Mouse (Mus musculus) forebrain, embryonic 16.5 days (tissue): ENCODE measurements at regions not wholly inside any gene's neighbourhood (a gene's known extent, or its start where the extent isn't known, plus 50 kb on each side); places are given as distances from the start of the nearest gene placed in this dataset.
"Not testable (repeated sequence)": the region's sequence is repeated elsewhere in the genome, so short reads cannot be mapped to it uniquely, and the experiment has no call there.

Experiments used
- ATAC-seq: fragments of 200-750 bp; cut with Nextera tagmentation; 2 replicates; pipeline ENCODE4 v1.8.0; 2017; ENCODE audit warnings: mild to moderate bottlenecking, moderate library complexity
- H3K27ac ChIP-seq: fragments of 300-500 bp; sonication (generic); 2 replicates; pipeline ENCODE4 v1.5.1; 2014; ENCODE audit warnings: low read length, control low read depth
- H3K27me3 ChIP-seq: fragments of 300-500 bp; sonication (generic); replicated peaks from 2 replicates; pipeline ENCODE4 v1.6.1; 2014; ENCODE audit warnings: low read length; ENCODE audit not compliant: control insufficient read depth, insufficient read depth
- H3K36me3 ChIP-seq: fragments of 300-500 bp; sonication (generic); 2 replicates; pipeline ENCODE4 v1.6.1; 2014; ENCODE audit not compliant: control insufficient read depth, insufficient read depth
- H3K4me1 ChIP-seq: fragments of 300-500 bp; sonication (generic); replicated peaks from 2 replicates; pipeline ENCODE4 v1.6.1; 2014; ENCODE audit warnings: low read length; ENCODE audit not compliant: control insufficient read depth, insufficient read depth
- H3K4me2 ChIP-seq: fragments of 300-500 bp; sonication (generic); 2 replicates; pipeline ENCODE4 v1.6.1; 2014; ENCODE audit warnings: mild to moderate bottlenecking, low read length, control low read depth
- H3K4me3 ChIP-seq: fragments of 300-500 bp; sonication (generic); replicated peaks from 2 replicates; pipeline ENCODE4 v1.5.1; 2014; ENCODE audit warnings: mild to moderate bottlenecking, low read length, control low read depth
- H3K9ac ChIP-seq: fragments of 300-500 bp; sonication (generic); replicated peaks from 2 replicates; pipeline ENCODE4 v1.6.1; 2014; ENCODE audit warnings: low read depth, low read length, control low read depth
- H3K9me3 ChIP-seq: fragments of 300-500 bp; sonication (generic); 2 replicates; pipeline ENCODE4 v1.6.1; 2016; ENCODE audit warnings: low read length; ENCODE audit not compliant: control insufficient read depth
- WGBS: fragments of 180-500 bp; shearing (Covaris S2); extraction: QIAGEN DNeasy Blood & Tissue Kit; methylation state at CpG from one replicate; pipeline ENCODE4 v1.1.7; 2014; 5-methylcytosine and 5-hydroxymethylcytosine counted together

DNA sequence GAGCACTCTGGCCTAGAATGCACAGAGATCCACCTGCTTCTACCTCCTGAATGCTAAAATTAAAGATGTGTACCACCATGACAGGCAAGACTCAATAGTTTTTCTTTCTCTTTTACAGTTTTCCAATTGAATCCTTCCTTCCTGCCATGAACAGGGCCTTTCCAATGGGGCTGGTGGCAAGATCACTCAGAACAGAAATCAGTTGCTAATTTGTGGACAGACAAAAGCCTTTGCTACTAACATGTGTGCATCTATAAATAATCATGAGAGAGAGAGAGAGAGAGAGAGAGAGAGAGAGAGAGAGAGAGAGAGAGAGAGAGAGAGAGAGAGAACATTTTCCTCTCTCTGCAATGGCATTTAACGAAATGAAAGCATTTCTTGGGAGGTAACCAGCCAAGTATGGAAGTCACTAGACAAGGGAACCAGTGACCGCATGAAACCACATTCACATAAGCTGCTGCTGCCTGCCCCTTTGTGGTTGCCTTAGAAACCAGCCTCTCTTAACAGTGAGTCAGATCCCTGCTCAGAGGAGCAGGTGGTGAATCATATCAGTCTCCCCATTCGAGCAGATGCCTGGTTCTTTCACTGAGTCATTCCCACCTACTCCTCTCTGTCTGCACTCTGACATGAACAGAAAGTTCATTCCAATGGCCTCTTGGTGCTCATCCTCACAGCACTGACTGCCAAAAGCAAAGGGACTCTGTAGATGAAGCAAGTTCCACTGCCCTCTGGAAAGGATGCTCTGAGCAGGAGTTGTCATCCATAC is 339.4 kb downstream of the Tm4sf1 start:
- Histone ChIP-seq H3K27me3 (no peaks in the 10 kb centered on the region), H3K27ac (peak overlapping the region; percentile 10; the same call in 1 of the 2 replicates), H3K4me2 (no peak overlapping the region), H3K9me3 (no peaks in the 10 kb centered on the region), H3K36me3 (no peaks in the 10 kb centered on the region), H3K9ac (no peak overlapping the region), H3K4me3 (no peak overlapping the region), H3K4me1 (peaks cover 15% of the 10 kb centered on the region)
- ATAC-seq: peak; percentile 92
- WGBS: 11% methylated on average over 3 of the region's 3 CpGs

- no peak overlapping the region for H3K4me3 ChIP-seq
- H3K4me1 ChIP-seq: peaks cover 10% of the 10 kb centered on the region
- WGBS: 75% methylated on average over 2 of the region's 2 CpGs
- no peaks in the 10 kb centered on the region for H3K27me3 ChIP-seq
- H3K9ac ChIP-seq: no peak overlapping the region
- no peaks in the 10 kb centered on the region for H3K9me3 ChIP-seq
- no peak overlapping the region for H3K27ac ChIP-seq
- no peak for ATAC-seq
- no peak overlapping the region for H3K4me2 ChIP-seq
- no peaks in the 10 kb centered on the region for H3K36me3 ChIP-seq
Measured at GRCm38 (mm10) chr3:56956978-56957377, 344.8 kb downstream of the Tm4sf1 start.

GRCm38 (mm10) chr3:56955799-56956121 is 346.0 kb downstream of the Tm4sf1 start:
- Histone ChIP-seq H3K4me3 (no peak overlapping the region), H3K27ac (no peak overlapping the region), H3K9me3 (no peaks in the 10 kb centered on the region), H3K9ac (peak overlapping the region; percentile 24), H3K4me2 (no peak overlapping the region), H3K36me3 (no peaks in the 10 kb centered on the region), H3K27me3 (no peaks in the 10 kb centered on the region), H3K4me1 (peaks cover 8% of the 10 kb centered on the region)
- peak; percentile 22; the same call in 1 of the 2 replicates for ATAC-seq
- WGBS: 12% methylated on average over 2 of the region's 2 CpGs

- Histone ChIP-seq H3K27ac (no peak overlapping the region), H3K9me3 (no peaks in the 10 kb centered on the region), H3K9ac (peak overlapping the region; percentile 24), H3K4me2 (no peak overlapping the region), H3K4me3 (no peak overlapping the region), H3K36me3 (no peaks in the 10 kb centered on the region), H3K27me3 (no peaks in the 10 kb centered on the region), H3K4me1 (peaks cover 8% of the 10 kb centered on the region)
- 11% methylated on average over 7 of the region's 7 CpGs for WGBS
- peak; percentile 89 for ATAC-seq
Measured at GRCm38 (mm10) chr3:56955098-56955798, 346.5 kb downstream of the Tm4sf1 start.

DNA sequence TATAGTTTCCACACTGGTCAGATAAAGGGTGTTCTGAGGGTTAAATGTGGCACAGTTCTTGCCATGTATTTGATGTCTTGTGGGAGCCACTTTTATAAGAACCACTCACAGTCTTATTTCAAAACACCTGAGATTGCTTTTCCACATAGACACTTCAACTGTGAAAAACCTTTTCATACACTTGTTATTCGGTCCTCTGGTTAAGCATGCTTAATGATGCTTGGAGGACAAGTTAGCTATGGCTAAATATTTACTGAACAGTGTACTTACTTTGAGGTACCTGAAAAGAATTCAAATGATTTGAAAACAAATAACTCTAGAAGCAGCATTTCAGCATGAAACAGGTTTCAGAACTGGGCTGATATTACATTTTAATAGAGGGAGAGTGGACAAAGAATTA is 359.2 kb downstream of the Tm4sf1 start:
- not testable (repeated sequence) for H3K4me1 ChIP-seq, H3K9me3 ChIP-seq, H3K9ac ChIP-seq, H3K36me3 ChIP-seq, H3K4me2 ChIP-seq, ATAC-seq, H3K27me3 ChIP-seq, H3K4me3 ChIP-seq, H3K27ac ChIP-seq
- no CpG with 5 or more reads among the region's 1 CpGs for WGBS

DNA sequence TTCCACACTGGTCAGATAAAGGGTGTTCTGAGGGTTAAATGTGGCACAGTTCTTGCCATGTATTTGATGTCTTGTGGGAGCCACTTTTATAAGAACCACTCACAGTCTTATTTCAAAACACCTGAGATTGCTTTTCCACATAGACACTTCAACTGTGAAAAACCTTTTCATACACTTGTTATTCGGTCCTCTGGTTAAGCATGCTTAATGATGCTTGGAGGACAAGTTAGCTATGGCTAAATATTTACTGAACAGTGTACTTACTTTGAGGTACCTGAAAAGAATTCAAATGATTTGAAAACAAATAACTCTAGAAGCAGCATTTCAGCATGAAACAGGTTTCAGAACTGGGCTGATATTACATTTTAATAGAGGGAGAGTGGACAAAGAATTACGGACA is 372.8 kb downstream of the Tm4sf1 start:
- H3K36me3 ChIP-seq, ATAC-seq, H3K27ac ChIP-seq, H3K27me3 ChIP-seq, H3K9me3 ChIP-seq, H3K9ac ChIP-seq, H3K4me1 ChIP-seq, H3K4me3 ChIP-seq, H3K4me2 ChIP-seq: not testable (repeated sequence)
- WGBS: 83% methylated on average over 1 of the region's 2 CpGs

- Histone ChIP-seq H3K4me3 (no peak overlapping the region), H3K36me3 (no peaks in the 10 kb centered on the region), H3K4me2 (no peak overlapping the region), H3K9ac (no peak overlapping the region), H3K9me3 (no peaks in the 10 kb centered on the region), H3K27me3 (no peaks in the 10 kb centered on the region), H3K27ac (no peak overlapping the region), H3K4me1 (no peaks in the 10 kb centered on the region)
- 83% methylated on average over 2 of the region's 2 CpGs for WGBS
- ATAC-seq: no peak
Measured at GRCm38 (mm10) chr3:56898491-56898890, 403.3 kb downstream of the Tm4sf1 start.

- H3K36me3 ChIP-seq: no peaks in the 10 kb centered on the region
- no peaks in the 10 kb centered on the region for H3K9me3 ChIP-seq
- 89% methylated on average over 4 of the region's 4 CpGs for WGBS
- no peak overlapping the region for H3K4me3 ChIP-seq
- H3K4me1 ChIP-seq: no peaks in the 10 kb centered on the region
- no peak for ATAC-seq
- H3K27ac ChIP-seq: no peak overlapping the region
- no peaks in the 10 kb centered on the region for H3K27me3 ChIP-seq
- no peak overlapping the region for H3K9ac ChIP-seq
- H3K4me2 ChIP-seq: no peak overlapping the region
Measured at GRCm38 (mm10) chr3:56877062-56877461, 424.7 kb downstream of the Tm4sf1 start.

GRCm38 (mm10) chr3:56863591-56863990 is 438.2 kb downstream of the Tm4sf1 start:
- Histone ChIP-seq H3K27me3 (no peaks in the 10 kb centered on the region), H3K27ac (no peak overlapping the region), H3K4me2 (no peak overlapping the region), H3K9ac (no peak overlapping the region), H3K4me3 (no peak overlapping the region), H3K36me3 (no peaks in the 10 kb centered on the region), H3K9me3 (no peaks in the 10 kb centered on the region), H3K4me1 (no peaks in the 10 kb centered on the region)
- 76% methylated on average over 1 of the region's 1 CpGs for WGBS
- ATAC-seq: no peak
